Mouse (Mus musculus) embryo, embryonic 10 days (tissue): ENCODE results near the gene Fscb.

Source experiments
- DNase-seq: peaks from one replicate; pipeline ENCODE4 v3.0.0-alpha.2; 2015; ENCODE audit warnings: low spot score

Gene Fscb

GRCm38 (mm10) chr12:64474590-64474989, at the start of gene Fscb:
TSS of gene Fscb (minus strand) at chr12:64474690.
- DNase-seq, result no peak

- no peak for DNase-seq
Measured at GRCm38 (mm10) chr12:64516775-64517174, 42.3 kb upstream of the Fscb start.

GRCm38 (mm10) chr12:64513439-64513838, 38.9 kb upstream of the Fscb start:
- DNase-seq, result no peak

GRCm38 (mm10) chr12:64497706-64498105, 23.2 kb upstream of the Fscb start:
- no peak for DNase-seq

- no peak for DNase-seq
Measured at GRCm38 (mm10) chr12:64473615-64474014, 875 bp downstream of the Fscb start.

GRCm38 (mm10) chr12:64473136-64473535, 1.4 kb downstream of the Fscb start:
- no peak for DNase-seq

GRCm38 (mm10) chr12:64455228-64455627, 19.3 kb downstream of the Fscb start:
- no peak for DNase-seq

- no peak for DNase-seq
Measured at GRCm38 (mm10) chr12:64449911-64450310, 24.6 kb downstream of the Fscb start.

- DNase-seq, result no peak
Measured at GRCm38 (mm10) chr12:64436675-64437074, 37.8 kb downstream of the Fscb start.
